Mouse (Mus musculus): ENCODE results near the gene Il6st.

Il6st gene

DNA sequence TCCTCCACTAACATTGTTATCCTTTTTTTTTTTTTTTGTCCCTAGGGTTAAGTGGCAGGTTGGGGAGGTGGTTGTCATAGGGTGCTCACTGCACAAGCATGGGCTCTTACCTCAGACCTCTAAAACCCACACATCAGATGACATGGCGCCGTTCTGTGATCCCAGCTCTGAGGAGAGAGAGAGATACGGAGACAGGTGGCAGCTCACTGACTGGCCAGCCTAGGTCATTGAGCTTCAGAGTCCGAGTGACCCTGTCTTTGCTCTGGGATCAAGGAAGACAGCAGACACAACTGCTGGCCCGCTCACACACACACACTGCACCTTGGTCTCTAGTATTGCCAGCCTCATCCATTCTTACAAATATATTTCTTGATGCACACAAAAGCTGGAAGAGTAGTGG is 18.7 kb downstream of the Il6st start:
- DNase-seq (ENCODE audit: low read depth, low spot score) = no peak

DNA sequence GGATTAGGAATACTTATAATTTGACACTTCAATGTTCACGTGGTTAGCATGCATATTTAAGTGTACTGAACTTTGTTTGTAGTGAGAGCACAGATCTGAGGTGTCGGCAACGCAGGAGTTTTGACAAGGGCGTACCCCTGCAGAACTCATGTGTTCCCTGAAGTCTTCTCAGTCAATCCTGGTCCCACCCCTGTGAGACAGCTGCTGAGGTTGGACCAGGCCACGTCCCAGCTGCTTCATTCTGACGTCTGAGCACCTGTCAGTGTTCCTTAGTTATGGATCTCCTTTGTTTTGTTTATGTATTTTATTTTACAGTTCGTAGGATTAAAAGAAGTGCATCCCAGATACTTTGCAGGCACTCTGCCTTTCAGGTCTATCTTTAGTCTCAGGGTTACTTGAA is 19.1 kb downstream of the Il6st start:
- no peak for DNase-seq (ENCODE audit: low read depth, low spot score)

DNA sequence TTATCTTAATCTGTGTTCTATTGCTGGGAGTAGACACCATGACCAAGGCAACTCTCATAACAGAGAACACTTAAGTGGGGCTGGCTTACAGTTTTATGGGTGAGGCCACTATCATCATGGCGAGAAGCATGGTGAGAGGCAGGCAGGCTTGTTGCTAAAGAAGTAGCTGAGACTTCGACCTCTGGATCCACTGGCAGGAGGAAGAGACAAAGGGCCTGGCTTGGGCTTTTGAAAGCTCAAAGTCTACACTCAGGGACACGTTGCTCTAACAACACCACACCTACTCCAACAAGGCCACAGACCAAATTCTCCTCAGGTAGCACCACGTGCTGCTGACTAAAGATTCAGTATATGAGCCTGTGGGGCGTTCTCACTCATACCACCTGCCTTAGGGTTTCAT is 22.4 kb downstream of the Il6st start:
- DNase-seq (ENCODE audit: low read depth, low spot score) = no peak

DNA sequence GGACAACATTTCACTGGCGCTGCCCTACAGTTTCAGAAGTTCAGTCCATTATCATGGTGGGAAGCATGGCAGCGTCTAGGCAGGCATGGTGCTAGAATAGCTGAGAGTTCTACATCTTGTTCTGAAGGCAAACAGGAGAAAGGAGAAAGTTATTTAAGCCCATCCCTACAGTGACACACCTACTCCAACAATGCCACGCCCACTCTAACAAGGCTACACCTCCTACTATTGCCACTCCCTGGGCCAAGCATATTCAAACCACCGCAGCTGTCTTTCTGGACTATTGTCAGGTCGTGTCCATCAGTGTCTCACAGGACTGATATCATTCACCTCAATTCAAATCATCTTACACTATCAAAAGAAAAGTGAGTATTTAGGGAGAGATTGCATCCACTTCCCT is 22.8 kb downstream of the Il6st start:
- DNase-seq (ENCODE audit: low read depth, low spot score) = no peak

DNA sequence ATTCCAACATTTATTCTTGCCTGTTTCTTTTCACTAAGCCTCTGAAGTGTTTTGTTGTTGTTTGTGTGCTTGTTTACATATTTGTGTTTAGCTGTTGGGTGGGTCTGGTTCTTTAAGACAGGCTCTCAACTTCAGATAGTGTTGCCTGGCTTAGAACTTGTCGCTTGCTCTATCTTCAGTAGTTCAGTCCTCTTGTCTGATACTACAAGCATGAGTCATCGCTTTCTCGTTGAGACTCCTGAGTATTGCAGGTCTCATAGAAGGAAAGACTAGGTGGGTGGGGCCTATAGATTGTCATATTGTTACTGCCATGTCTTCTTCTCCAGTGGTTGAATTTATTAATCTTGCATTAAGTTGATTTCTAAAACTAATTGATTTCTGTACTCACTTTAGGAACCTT is 26.2 kb downstream of the Il6st start:
- no peak for DNase-seq (ENCODE audit: low read depth, low spot score)

DNA sequence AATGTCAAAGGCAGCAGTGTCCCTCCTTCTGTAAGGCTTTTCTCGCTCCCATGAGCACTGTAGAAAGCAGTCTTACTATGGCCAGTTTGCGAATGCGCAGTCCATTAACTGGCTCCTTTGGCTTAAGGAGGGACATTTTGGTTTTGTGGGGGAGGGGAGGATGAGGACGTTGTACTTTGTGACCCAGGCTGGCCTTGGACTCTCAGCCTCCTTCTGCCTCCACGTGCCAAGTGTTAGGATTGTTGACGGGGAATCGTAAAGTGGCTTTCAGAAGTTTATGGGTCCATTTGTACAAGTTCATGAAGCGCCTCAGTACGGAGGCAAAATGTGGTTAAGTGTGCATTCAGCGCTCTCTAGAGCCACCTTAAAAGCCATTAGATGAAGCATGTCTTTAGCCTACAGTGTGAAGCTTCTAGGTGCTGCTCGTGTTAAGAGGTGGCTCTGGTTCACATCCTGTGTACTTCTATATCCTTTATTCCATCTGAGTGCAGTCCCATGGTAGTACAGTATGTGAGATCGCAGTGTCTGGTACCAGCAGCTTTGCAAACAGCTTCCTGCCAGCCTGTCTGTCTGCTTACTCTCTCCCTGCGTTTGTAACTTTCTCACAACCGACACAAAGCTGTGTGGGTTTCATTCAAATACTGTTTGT is 27.9 kb downstream of the Il6st start:
- DNase-seq (ENCODE audit: low read depth, low spot score) = no peak

DNA sequence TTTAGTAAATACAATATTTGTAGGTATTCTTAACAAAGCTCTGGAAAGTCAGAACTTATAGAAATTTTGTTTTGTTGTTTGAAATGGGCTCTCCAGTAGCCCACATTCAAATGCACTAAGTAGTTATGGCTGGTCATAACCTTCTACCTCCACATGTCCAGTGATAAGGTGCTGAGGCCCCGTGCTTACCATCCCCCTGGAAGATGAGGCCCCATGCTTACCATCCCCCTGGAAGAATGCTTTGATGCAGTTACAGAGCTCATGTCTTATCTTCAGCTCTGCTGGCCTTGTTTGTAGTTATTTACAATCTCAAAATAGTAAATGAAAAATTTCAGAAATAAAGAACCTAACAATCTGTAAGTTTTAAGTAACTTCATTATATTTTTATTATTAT is 28.4 kb downstream of the Il6st start:
- DNase-seq (ENCODE audit: low read depth, low spot score) = no peak

DNA sequence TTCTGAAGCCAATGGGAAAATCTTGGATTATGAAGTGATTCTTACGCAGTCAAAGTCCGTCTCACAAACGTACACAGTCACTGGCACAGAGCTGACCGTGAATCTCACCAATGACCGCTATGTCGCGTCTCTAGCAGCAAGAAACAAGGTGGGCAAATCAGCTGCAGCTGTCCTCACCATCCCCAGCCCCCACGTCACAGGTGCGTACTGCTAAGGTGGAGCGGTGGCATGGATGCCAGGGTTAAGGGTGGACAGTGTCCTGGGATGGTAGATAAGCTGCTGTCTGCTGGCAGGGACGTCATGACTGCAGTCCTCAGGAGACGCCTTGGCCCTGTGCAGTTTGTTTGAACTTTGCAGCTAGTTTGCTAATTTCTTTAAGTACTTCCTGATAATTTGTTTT is 30.7 kb downstream of the Il6st start:
- no peak for DNase-seq (ENCODE audit: low read depth, low spot score)

DNA sequence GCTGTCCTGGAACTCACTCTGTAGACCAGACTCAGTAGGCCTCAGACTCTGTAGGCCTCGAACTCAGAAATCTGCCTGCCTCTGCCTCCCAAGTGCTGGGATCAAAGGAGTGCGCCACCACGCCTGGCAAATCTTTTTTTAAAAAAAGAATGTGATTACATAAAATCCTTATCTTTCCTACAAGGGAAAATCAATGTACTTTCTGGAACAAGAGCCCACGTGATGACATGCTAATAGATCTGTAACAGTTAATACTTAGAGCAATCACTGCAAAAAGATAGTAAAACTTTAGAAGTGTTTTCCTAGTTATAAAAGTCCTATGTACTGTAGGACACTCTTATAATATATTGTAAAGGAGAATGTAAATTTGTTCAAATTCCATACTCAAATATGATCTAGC is 36.2 kb downstream of the Il6st start:
- DNase-seq (ENCODE audit: low read depth, low spot score) = no peak

DNA sequence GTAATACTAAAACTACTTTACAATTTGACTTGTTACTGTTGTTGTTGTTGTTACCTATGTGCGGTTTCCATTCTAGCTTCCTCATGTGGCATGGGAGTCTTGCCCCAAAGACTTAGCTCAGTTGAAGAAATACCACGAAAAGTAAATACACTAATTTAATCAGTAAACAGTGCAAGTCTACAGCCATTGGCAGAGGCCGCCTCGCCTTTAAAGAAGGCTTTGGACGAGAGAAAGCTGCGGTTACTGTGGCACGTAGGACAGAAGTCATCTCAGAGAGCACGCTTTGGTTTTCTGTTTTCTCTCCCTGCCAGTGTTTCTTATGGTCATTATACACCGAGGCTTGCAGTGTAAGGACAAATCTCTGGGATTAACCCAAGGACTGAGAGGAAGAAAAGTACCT is 36.6 kb downstream of the Il6st start:
- DNase-seq (ENCODE audit: low read depth, low spot score) = no peak

DNA sequence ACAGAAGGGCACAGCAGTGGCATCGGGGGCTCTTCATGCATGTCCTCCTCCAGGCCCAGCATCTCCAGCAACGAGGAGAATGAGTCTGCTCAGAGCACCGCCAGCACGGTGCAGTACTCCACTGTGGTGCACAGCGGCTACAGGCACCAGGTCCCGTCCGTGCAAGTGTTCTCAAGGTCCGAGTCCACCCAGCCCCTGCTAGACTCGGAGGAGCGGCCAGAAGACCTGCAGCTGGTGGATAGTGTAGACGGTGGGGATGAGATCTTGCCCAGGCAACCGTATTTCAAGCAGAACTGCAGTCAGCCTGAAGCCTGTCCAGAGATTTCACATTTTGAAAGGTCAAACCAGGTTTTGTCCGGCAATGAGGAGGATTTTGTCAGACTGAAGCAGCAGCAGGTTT is 40.0 kb downstream of the Il6st start:
- no peak for DNase-seq (ENCODE audit: low read depth, low spot score)

DNA sequence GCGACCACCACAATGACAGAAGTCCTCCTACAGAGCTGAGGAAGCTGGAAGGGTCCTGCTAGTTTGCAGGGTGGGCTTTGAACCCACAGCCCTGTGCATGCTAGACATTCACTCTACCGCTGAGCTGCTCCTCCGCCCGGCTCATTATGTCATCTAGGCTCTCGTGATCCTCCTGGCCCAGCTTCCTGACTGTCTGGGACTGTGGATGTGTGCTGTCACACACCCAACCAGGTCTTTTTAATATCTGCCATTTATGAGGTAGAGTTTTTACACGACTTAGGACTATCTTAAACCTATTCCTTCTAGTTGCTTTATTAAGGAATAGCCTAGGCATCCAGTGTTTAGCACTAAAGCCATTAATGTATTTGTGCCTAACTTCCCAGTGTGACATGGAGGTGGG is 41.6 kb downstream of the Il6st start:
- DNase-seq (ENCODE audit: low read depth, low spot score) = no peak

DNA sequence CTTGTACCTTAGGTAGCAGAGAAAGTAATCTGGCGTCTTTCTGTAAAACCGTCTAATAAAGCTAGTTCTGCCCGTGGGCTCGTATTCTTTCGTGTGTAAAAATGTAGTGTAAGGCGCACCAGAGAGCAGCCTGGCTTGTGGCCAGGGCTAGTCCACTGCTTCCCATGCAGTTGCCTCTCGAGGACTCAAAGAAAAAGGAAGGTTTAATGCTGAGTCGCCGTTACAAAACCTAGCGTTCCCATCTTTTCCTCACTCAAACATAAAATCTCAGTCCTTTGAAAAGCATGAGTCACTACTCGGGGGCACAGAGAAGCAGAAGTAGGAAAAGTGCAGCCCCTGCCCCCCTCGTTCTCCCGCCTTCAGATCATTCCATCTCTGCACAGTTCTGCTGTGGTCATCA is 42.9 kb downstream of the Il6st start:
- DNase-seq (ENCODE audit: low read depth, low spot score) = no peak

DNA sequence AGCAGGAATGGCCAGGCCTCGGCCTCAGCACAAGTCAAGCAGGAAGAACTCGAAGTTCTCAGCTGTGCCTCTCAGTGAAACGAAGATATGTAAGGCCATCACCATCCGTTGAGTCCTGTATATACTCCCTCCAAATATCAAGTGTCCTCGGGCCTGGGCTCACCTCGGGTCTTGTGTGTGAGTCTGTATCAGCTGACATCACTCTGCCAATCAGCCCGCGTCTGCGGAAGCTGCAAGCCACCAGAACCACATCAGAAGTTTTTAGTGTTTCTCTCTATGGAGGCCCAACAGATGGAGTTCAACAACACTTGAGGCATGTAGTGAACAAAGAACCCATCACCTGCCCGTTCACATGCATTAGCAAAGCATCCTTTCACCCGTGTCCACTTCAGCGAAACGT is 43.8 kb downstream of the Il6st start:
- DNase-seq (ENCODE audit: low read depth, low spot score) = no peak

DNA sequence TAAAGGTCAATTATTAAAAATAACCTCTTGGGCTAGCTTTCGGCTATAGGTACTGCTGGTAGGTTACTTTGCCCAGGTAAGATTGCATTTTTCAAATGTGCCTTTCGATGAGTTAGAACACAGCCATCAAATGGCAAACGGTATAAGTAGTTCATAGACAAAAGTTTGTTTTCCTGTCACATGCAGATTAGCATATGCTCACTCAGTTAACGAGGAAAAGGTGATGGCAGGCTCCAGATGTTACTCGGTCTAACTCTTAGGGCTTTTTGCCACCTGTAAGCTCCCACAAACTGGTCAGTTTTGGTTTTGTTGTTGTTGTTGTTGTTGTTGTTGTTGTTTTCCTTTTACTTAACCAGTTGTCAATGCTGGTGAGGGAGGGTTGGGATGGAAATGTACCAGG is 44.6 kb downstream of the Il6st start:
- DNase-seq (ENCODE audit: low read depth, low spot score) = no peak

DNA sequence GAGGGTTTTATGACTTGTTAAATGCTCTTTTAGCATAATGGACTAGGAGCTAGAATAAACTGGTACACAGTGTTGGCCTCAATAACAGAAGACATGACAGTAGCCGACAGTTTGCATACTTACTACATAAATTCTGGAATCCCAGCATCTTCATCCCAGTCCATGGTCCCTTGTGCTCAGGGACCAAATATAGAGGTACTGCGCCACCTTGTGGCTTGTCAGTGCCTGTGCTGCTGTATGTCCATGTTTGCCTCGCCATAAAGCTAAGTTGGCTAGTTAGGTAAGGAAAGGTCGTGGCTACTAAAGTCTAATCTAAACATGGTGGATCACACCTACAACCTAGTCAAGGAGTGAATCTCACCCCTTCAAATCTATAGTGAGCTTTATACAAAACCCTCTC is 45.6 kb downstream of the Il6st start:
- DNase-seq (ENCODE audit: low read depth, low spot score) = peak; percentile 28

DNA sequence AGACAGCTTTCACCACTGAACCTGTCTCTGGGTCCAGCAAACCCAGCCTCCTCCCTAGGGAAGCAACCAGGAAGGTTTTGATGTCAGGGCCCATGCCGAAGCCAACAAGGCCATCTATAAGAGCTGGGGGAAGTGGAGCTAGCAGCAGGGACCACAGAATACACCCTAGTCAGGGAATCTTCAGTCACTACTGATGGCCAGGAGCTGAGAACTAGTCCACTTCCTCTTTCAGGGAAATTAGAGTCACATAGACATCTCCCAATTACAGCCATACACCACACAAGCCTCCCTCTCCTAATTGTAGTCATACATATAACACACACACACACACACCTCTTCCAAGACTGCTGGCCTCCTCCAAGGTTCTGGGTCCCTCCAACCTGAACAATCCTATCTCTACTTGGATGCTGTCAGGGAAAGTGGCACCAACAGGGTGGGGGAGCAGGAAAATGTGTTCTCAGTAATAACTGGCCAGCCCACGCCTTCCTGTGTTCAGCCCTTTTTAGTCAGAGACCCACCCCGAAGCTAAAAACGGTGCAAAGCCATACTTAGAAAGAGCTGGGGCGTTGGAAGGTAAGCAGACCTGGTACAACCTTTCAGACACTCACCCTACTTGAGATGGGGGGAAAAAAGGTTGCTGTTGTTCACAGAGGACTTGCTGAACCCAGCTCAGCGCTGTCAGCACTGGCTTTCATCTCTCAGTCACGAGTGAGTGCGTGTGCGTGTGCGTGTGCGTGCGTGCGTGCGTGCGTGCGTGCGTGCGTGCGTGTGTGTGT is 46.8 kb downstream of the Il6st start:
- DNase-seq (ENCODE audit: low read depth, low spot score) = no peak

DNA sequence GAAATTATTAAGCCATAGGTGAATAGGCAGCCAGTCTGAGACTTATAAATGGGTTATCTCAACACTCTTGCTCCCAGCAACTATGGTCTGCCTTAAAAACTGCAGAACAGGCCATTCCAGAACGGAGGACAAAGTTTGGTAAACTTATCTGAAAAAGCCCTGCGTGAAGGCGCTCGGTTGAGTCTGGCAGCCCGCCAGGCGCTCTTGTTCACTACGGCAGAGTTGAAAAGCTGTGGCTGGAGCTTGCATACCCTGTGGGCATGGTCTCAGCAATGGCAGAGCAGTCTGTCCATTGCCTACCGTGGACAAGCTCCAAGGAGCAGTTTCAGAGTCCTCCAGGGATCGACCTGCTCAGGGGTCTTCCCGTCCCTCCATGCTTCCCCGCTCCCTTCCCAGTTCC is 47.4 kb downstream of the Il6st start:
- no peak for DNase-seq (ENCODE audit: low read depth, low spot score)

DNA sequence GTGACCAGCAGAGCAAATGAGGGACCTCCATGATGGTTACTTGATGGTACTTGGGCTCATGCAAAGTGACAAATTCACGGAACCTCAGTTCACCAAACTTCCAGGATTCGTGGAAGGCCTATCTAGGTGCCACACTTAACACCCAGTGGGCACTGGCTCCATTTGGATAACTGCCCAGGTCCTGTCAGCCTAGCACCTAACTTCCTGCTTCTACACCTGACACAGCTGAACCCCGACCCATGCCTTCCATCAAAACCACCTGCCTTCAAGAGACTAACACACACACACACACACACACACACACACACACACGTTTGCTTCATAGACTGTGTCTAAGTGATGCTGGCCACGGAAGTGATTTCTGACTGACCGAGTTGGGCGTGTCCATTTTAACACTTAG is 47.9 kb downstream of the Il6st start:
- DNase-seq (ENCODE audit: low read depth, low spot score) = no peak

DNA sequence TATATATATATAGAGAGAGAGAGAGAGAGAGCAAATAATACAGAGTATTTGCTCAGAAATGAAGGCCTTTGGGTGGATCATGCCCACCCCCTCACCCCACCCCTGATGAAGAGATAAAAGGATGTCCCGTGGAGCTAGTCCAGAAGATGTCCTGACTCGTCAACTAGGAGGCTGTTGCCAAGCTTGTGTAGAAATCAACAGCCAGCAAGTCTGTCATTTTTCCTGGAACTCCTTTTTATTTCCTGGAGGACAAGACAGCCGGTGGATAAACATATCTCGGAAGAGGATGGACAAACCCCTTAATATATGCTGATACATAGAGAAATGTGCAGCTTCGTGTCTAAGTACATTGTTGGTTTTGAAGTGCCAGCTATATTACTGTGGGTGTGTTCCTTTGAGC is 49.0 kb downstream of the Il6st start:
- DNase-seq (ENCODE audit: low read depth, low spot score) = no peak

DNA sequence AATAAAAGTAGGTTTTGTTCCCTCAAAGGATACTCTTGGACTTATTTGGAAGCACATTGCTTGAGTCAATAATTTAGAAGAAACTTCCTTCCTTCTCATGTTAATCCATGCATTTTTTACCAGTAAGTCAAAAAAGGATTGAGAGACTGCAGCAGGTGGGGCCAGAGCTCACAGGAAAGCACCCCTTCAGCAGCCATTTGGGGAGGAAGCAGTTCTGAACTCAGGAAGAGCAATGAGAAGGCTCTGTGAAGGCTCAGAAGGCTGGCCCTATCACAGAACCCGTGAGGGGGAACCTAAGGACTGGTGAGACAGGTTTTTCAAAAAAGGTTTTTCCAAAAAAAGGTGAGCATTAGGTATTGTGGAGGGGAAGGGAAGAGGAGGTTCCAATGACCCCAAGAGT is 50.7 kb downstream of the Il6st start:
- DNase-seq (ENCODE audit: low read depth, low spot score) = no peak

DNA sequence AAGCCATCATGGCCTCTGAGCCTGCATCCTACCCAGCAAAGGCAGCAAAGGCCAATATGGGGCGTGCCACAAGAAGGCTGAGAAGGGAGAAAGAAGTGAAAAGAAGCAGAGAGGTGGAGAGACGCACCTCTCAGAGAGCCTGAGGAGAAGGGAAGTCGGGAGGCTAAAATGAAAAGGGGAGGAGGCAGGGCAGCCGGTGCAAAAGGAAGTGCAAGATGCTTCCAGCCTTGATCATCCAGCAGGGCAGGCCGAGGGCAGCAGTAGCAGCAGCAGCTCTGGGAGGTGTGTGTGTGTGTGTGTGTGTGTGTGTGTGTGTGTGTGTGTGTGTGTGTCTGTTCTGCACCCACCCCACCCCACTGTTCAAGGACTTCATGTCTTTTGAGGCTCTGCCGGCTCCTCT is 58.4 kb downstream of the Il6st start:
- DNase-seq (ENCODE audit: low read depth, low spot score) = no peak

DNA sequence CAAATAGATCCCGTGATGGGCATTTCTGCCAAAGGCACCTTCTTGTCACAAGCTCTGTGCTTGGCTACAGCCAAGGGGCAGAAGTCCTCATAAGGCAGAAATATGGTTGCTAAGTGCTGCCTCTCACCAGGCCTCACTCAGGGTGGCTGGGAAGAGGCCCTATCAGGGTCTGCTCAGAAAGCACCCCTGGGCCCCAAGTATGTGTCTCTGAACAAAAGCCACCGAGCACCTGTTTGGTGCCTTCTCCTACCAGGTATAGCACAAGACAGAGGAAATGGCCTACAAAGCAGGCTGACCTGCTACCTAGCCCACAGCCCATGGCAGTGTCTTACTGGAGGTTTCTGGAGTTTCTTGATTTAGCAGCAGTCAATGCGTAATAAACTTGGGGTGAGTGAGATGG is 59.0 kb downstream of the Il6st start:
- no peak for DNase-seq (ENCODE audit: low read depth, low spot score)

Data from c-Kit-negative CD71-positive TER-119-positive erythroid progenitor cells, embryonic 14.5 days (primary cell).